In the genomic region with DNA sequence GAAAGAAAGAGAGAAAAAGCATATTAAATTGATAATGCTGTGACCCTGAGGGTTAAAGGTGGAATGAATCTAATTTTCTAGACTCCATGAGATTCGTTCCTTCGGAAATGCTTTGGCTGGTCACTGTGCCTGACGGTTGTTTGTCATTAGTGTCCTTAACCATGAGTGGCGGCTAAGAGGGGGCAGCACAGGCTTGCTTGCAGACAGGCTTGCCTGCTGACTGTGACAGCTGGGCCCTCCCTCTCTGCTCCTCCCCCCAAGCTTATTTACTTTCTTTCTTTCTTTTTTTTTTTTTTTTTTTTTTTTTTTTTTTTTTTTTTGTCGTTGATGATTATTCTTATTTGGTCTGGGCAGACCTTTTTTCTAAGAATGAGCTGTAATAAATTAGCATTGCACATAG, we compare ENCODE assay signal across 27 mouse cellular contexts. TPM values are rescaled to one million over a fixed set of nuclear protein-coding genes. Genes with fewer than 3 reads are reported as not detected.
"Had no signal": no experiment of that assay in that cellular context is flagged by ENCODE, and none has a peak within 500 bp of the region (broad histone marks: within the 10 kb centered on the region; RNA-seq: fewer than 3 reads in every experiment).

No protein-coding gene starts in this region.

- H3K4me2 ChIP-seq: kidney, embryonic 15.5 days; limb, embryonic 13.5 days; liver, embryonic 12.5 days; liver, embryonic 15.5 days; midbrain, embryonic 12.5 days; midbrain, embryonic 15.5 days; neural tube, embryonic 13.5 days had no signal

- DNase-seq: kidney, adult 8-10 months; kidney, postnatal 10 days; kidney, postnatal 36 days; liver; lung, adult 2 months; lung, postnatal 14 days; retina, postnatal 1 day; right cerebral cortex, postnatal 4 days; thymus, adult 2 months; thymus, postnatal 14 days had no signal

- H3K9me3 ChIP-seq: kidney, embryonic 15.5 days; limb, embryonic 10.5 days; limb, embryonic 13.5 days; liver, embryonic 12.5 days; liver, embryonic 15.5 days; midbrain, embryonic 12.5 days; midbrain, embryonic 15.5 days; neural tube, embryonic 13.5 days had no signal

- H3K4me3 ChIP-seq: kidney, embryonic 15.5 days; limb, embryonic 10.5 days; limb, embryonic 13.5 days; liver, embryonic 12.5 days; liver, embryonic 15.5 days; midbrain, embryonic 12.5 days; midbrain, embryonic 15.5 days; neural tube, embryonic 13.5 days had no signal

- H3K9ac ChIP-seq: kidney, embryonic 15.5 days; limb, embryonic 13.5 days; liver, embryonic 12.5 days; liver, embryonic 15.5 days; midbrain, embryonic 12.5 days; midbrain, embryonic 15.5 days; neural tube, embryonic 13.5 days had no signal

- H3K4me1 ChIP-seq: kidney, embryonic 15.5 days; limb, embryonic 10.5 days; limb, embryonic 13.5 days; liver, embryonic 12.5 days; liver, embryonic 15.5 days; midbrain, embryonic 15.5 days; neural tube, embryonic 13.5 days had no signal

- H3K27me3 ChIP-seq: liver, embryonic 12.5 days; liver, embryonic 15.5 days; midbrain, embryonic 12.5 days; midbrain, embryonic 15.5 days had no signal

- H3K36me3 ChIP-seq: kidney, embryonic 15.5 days; limb, embryonic 10.5 days; limb, embryonic 13.5 days; liver, embryonic 12.5 days; liver, embryonic 15.5 days; midbrain, embryonic 12.5 days; midbrain, embryonic 15.5 days; neural tube, embryonic 13.5 days had no signal

- H3K27ac ChIP-seq: kidney, embryonic 15.5 days; limb, embryonic 10.5 days; limb, embryonic 13.5 days; liver, embryonic 12.5 days; liver, embryonic 15.5 days; macrophage; midbrain, embryonic 12.5 days; midbrain, embryonic 15.5 days; neural tube, embryonic 13.5 days; stomach, postnatal 0 days had no signal

RNA-seq across cellular contexts. Expression of gene Gm11042, which starts 19.8 kb away (rescaled TPM):
- total RNA-seq: layer of hippocampus, postnatal 14 days; left cerebral cortex, adult 18-20 months; left cerebral cortex, postnatal 25 days; megakaryocyte, adult 5-6 weeks; neutrophil, adult 5-6 weeks had no signal
- polyA plus RNA-seq: kidney, embryonic 15.5 days; limb, embryonic 10.5 days; limb, embryonic 13.5 days; liver, embryonic 12.5 days; liver, embryonic 15.5 days; lung, adult 2 months; lung, embryonic 16.5 days; macrophage; midbrain, embryonic 12.5 days; midbrain, embryonic 15.5 days; neural tube, embryonic 13.5 days; stomach, embryonic 14.5 days; stomach, postnatal 0 days; thymus, adult 2 months had no signal
